Mouse (Mus musculus) liver, postnatal 0 days (tissue): ENCODE data around the gene Fam122a.

Experiments used
- CTCF ChIP-seq: sonication (generic); IDR thresholded peaks from 2 replicates; pipeline ENCODE4 v1.5.1; 2016; ENCODE audit warnings: antibody characterized with exemption, low read depth
- EP300 ChIP-seq: IDR thresholded peaks from 2 replicates; pipeline ENCODE4 v1.6.1; 2016; ENCODE audit warnings: antibody characterized with exemption, low read depth, mild to moderate bottlenecking

DNA sequence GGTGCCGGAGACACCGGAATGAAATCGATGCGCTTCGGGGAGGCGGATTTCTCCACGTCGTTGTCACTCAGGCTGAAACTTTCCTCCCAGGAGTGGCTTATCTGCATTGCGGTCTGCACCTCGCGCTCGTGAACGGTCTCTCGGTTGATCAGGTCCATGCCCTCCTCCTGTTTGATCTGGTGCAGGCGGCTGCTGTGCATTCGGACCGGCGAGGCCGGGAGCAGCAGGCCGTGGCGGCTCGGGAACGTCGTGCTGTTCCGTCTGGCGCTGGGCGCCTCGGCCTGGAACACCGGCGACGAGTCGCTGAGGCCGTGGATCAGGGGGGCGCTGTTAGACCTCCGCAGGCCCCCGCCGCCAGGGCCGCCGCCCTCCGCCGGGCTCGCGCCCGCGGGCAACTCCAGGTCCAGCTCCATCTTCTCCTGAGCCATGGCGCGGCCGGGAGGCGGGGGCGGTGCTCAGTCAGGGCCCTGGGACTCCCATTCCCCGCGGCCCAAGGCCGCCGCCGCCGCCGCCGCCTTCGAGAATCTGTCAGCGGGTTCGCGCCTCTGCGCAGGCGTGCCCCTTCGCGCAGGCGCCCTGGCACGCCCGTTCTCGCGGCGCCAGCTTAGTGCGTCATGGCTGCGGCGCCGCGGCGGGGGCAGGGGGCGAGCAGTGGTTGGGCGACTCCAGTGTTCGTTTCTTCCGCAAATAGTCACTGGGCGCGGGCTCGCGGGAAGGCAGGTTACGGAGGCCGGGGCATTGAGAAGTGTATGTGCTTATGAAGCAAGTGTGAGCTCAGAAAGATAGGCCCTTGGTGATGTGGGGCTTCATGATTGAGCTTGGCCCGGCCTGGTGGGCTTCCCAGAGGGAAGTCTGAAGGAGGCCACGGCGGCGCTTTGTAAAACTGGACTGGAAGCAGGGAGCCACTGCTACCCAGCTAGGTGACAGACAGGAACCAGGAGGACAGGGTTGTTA, at the start of gene Fam122a:
- TF ChIP-seq CTCF (peak; percentile 42), EP300 (no peak)
